Mouse (Mus musculus): Measurements from ENCODE around the gene Atg2a.

Gene Atg2a

GRCm38 (mm10) chr19:6247526-6248300 lies 6.2 kb downstream of the Atg2a start:
- DNase-seq (ENCODE audit: low spot score in 2 of 2): no peak

GRCm38 (mm10) chr19:6253021-6253420 lies 11.6 kb downstream of the Atg2a start:
- no peak for DNase-seq (ENCODE audit: low spot score in 2 of 2)

GRCm38 (mm10) chr19:6260428-6260827 lies 19.0 kb downstream of the Atg2a start:
- DNase-seq (ENCODE audit: low spot score in 2 of 2): no peak

- no peak for DNase-seq (ENCODE audit: low spot score in 2 of 2)
These were observed 19.5 kb downstream of the Atg2a start for GRCm38 (mm10) chr19:6260946-6261345.

- DNase-seq (ENCODE audit: low spot score in 2 of 2): no peak
These were observed 19.9 kb downstream of the Atg2a start for GRCm38 (mm10) chr19:6261379-6261778.

GRCm38 (mm10) chr19:6262222-6262621 lies 20.8 kb downstream of the Atg2a start:
- DNase-seq (ENCODE audit: low spot score in 2 of 2): peak in 1 of 2 experiments; percentile 63

GRCm38 (mm10) chr19:6262839-6263433 lies 21.5 kb downstream of the Atg2a start:
- DNase-seq (ENCODE audit: low spot score in 2 of 2): no peak

- DNase-seq (ENCODE audit: low spot score in 2 of 2): peak in 1 of 2 experiments; percentile 39
These were observed 22.7 kb downstream of the Atg2a start for GRCm38 (mm10) chr19:6264200-6264599.

GRCm38 (mm10) chr19:6264945-6265344 lies 23.5 kb downstream of the Atg2a start:
- no peak for DNase-seq (ENCODE audit: low spot score in 2 of 2)

GRCm38 (mm10) chr19:6265727-6266182 lies 24.3 kb downstream of the Atg2a start:
- DNase-seq (ENCODE audit: low spot score in 2 of 2): no peak

GRCm38 (mm10) chr19:6267306-6268169 lies 26.1 kb downstream of the Atg2a start:
- DNase-seq (ENCODE audit: low spot score in 2 of 2): no peak

GRCm38 (mm10) chr19:6268170-6268528 lies 26.7 kb downstream of the Atg2a start:
- DNase-seq (ENCODE audit: low spot score in 2 of 2): peak in 1 of 2 experiments; percentile 88

GRCm38 (mm10) chr19:6268670-6269132 lies 27.2 kb downstream of the Atg2a start:
- no peak for DNase-seq (ENCODE audit: low spot score in 2 of 2)

GRCm38 (mm10) chr19:6269798-6270475 lies 28.5 kb downstream of the Atg2a start:
- no peak for DNase-seq (ENCODE audit: low spot score in 2 of 2)

GRCm38 (mm10) chr19:6270661-6271060 lies 29.2 kb downstream of the Atg2a start:
- DNase-seq (ENCODE audit: low spot score in 2 of 2): no peak

- DNase-seq (ENCODE audit: low spot score in 2 of 2): no peak
These were observed 29.7 kb downstream of the Atg2a start for GRCm38 (mm10) chr19:6271206-6271605.

- DNase-seq (ENCODE audit: low spot score in 2 of 2): no peak
These were observed 30.6 kb downstream of the Atg2a start for GRCm38 (mm10) chr19:6272053-6272452.

GRCm38 (mm10) chr19:6272738-6273137 lies 31.3 kb downstream of the Atg2a start:
- DNase-seq (ENCODE audit: low spot score in 2 of 2): peak in 1 of 2 experiments; percentile 41

- DNase-seq (ENCODE audit: low spot score in 2 of 2): no peak
These were observed 32.1 kb downstream of the Atg2a start for GRCm38 (mm10) chr19:6273592-6273991.

- DNase-seq (ENCODE audit: low spot score in 2 of 2): no peak
These were observed 32.6 kb downstream of the Atg2a start for GRCm38 (mm10) chr19:6273998-6274608.

GRCm38 (mm10) chr19:6275740-6276389 lies 34.4 kb downstream of the Atg2a start:
- DNase-seq (ENCODE audit: low spot score in 2 of 2): no peak

Measured in left cerebral cortex, adult 9 months (tissue).